Mouse (Mus musculus) MEL (cell line): ENCODE measurements around the gene Pttg1.

Source experiments
- CTCF ChIP-seq, 3 experiments: IDR thresholded peaks in 2 of 3; conservative IDR thresholded peaks in 1 of 3; 2 replicates each; pipeline ENCODE4 v1.5.1; 2011 to 2012; ENCODE audit warnings: low read length in 3 of 3, low read depth in 2 of 3, mild to moderate bottlenecking in 2 of 3, improper control_type of control experiment in 1 of 3, inconsistent platforms in 1 of 3, mixed read lengths in 1 of 3, moderate library complexity in 1 of 3; ENCODE audit not compliant: control insufficient read depth in 1 of 3, insufficient read depth in 1 of 3, poor library complexity in 1 of 3, severe bottlenecking in 1 of 3
- E2F4 ChIP-seq: IDR thresholded peaks from 2 replicates; pipeline ENCODE4 v1.6.1; 2011; ENCODE audit warnings: low read depth, low read length, improper control_type of control experiment, borderline replicate concordance
- ELF1 ChIP-seq: IDR thresholded peaks from 2 replicates; pipeline ENCODE4 v1.6.1; 2014; ENCODE audit warnings: low read depth, mild to moderate bottlenecking, inconsistent platforms, low read length, improper control_type of control experiment, moderate library complexity
- EP300 ChIP-seq, 2 experiments: IDR thresholded peaks; 2 replicates each; pipeline ENCODE4 v1.6.1; 2011; ENCODE audit warnings: improper control_type of control experiment in 2 of 2, low read length in 2 of 2, low read depth in 1 of 2, mild to moderate bottlenecking in 1 of 2
- ETS1 ChIP-seq: IDR thresholded peaks from 2 replicates; pipeline ENCODE4 v1.6.1; 2012; ENCODE audit warnings: low read depth, mild to moderate bottlenecking, inconsistent platforms, low read length, improper control_type of control experiment, moderate library complexity
- GATA1 ChIP-seq: IDR thresholded peaks from 2 replicates; pipeline ENCODE4 v1.6.1; 2011; ENCODE audit warnings: low read depth, low read length, improper control_type of control experiment
- JUND ChIP-seq: IDR thresholded peaks from 2 replicates; pipeline ENCODE4 v1.6.1; 2011; ENCODE audit warnings: low read depth, mild to moderate bottlenecking, improper control_type of control experiment, low read length
- POLR2A ChIP-seq, 2 experiments: IDR thresholded peaks; 2 replicates each; pipeline ENCODE4 v1.6.1; 2011 to 2012; ENCODE audit warnings: low read length in 2 of 2, mild to moderate bottlenecking in 2 of 2, control low read depth in 1 of 2, improper control_type of control experiment in 1 of 2, low read depth in 1 of 2, moderate library complexity in 1 of 2; ENCODE audit not compliant: control insufficient read depth in 1 of 2, insufficient read depth in 1 of 2, poor library complexity in 1 of 2
- RAD21 ChIP-seq: IDR thresholded peaks from 2 replicates; pipeline ENCODE4 v1.6.1; 2011; ENCODE audit warnings: mild to moderate bottlenecking, low read depth, low read length, improper control_type of control experiment
- SMC3 ChIP-seq: IDR thresholded peaks from 2 replicates; pipeline ENCODE4 v1.6.1; 2011; ENCODE audit warnings: low read depth, low read length, improper control_type of control experiment
- TAL1 ChIP-seq: IDR thresholded peaks from 2 replicates; pipeline ENCODE4 v1.6.1; 2012; ENCODE audit warnings: mild to moderate bottlenecking, inconsistent platforms, low read length, moderate library complexity, mixed read lengths
- TBP ChIP-seq: IDR thresholded peaks from 2 replicates; pipeline ENCODE4 v1.8.0; 2011; ENCODE audit warnings: low read depth, low read length, improper control_type of control experiment
- ZC3H11A ChIP-seq: IDR thresholded peaks from 2 replicates; pipeline ENCODE4 v1.6.1; 2012; ENCODE audit warnings: low read depth, mild to moderate bottlenecking, inconsistent platforms, low read length, improper control_type of control experiment
- ZMIZ1 ChIP-seq: IDR thresholded peaks from 2 replicates; pipeline ENCODE4 v1.6.1; 2012; ENCODE audit warnings: low read depth, mild to moderate bottlenecking, inconsistent platforms, low read length, improper control_type of control experiment, moderate library complexity

- no peak for TF ChIP-seq GATA1
- no peak for TF ChIP-seq ZMIZ1
- TF ChIP-seq CTCF (IDR thresholded peaks at IDR 0.05 in 2 of 3, conservative IDR thresholded peaks at IDR 0.05 in 1 of 3; ENCODE audit: control insufficient read depth in 1 of 3, insufficient read depth in 1 of 3, low read depth in 2 of 3, low read length in 3 of 3, poor library complexity in 1 of 3, severe bottlenecking in 1 of 3): no peak
- no peak for TF ChIP-seq ETS1
- TF ChIP-seq POLR2A (IDR thresholded peaks at IDR 0.05; ENCODE audit: control insufficient read depth in 1 of 2, insufficient read depth in 1 of 2, low read depth in 1 of 2, low read length in 2 of 2, poor library complexity in 1 of 2): no peak
- no peak for TF ChIP-seq EP300 (IDR thresholded peaks at IDR 0.05; ENCODE audit: low read depth in 1 of 2, low read length in 2 of 2)
- TF ChIP-seq E2F4: no peak
- TF ChIP-seq ZC3H11A: no peak
- no peak for TF ChIP-seq TBP
- no peak for TF ChIP-seq JUND
- no peak for TF ChIP-seq ELF1
- no peak for TF ChIP-seq TAL1
- no peak for TF ChIP-seq SMC3
- TF ChIP-seq RAD21: no peak
Observed at GRCm38 (mm10) chr11:43395073-43395948, 30.7 kb downstream of the Pttg1 start.
